In genomic region chr4:154592562-154592961, GRCm38 (mm10) we compare ENCODE assay signal across 18 mouse cellular contexts. TPM values are rescaled to one million over a fixed set of nuclear protein-coding genes. Genes with fewer than 3 reads are reported as not detected.
DNase-seq lines count a peak whose midpoint lies in the region; ATAC-seq and TF ChIP-seq lines count a peak whose summit lies in the region.
"Had no signal": no experiment of that assay in that cellular context is flagged by ENCODE, and none has a peak within 500 bp of the region (broad histone marks: within the 10 kb centered on the region; RNA-seq: fewer than 3 reads in every experiment).

No protein-coding gene starts in this region.

- H3K27ac ChIP-seq in forebrain, embryonic 11.5 days (ENCODE audit: low read depth, low read length) = peak overlapping the region; percentile 31; the same call in 1 of the 2 replicates
- no peak overlapping the region; the same call in 1 of the 2 replicates for H3K27ac ChIP-seq in forebrain, embryonic 16.5 days (ENCODE audit: low read length)
- 0 out of 2 replicates have a peak overlapping the region, but pooled peaks have one; percentile 36 for H3K27ac ChIP-seq in hindbrain, embryonic 10.5 days
- H3K27ac ChIP-seq in hindbrain, embryonic 12.5 days = no peak overlapping the region
- peak overlapping the region; percentile 69 for H3K27ac ChIP-seq in liver, embryonic 12.5 days
- H3K27ac ChIP-seq in stomach, postnatal 0 days (replicated peaks) = peak overlapping the region; percentile 79
- H3K27ac ChIP-seq: kidney, postnatal 0 days; limb, embryonic 12.5 days had no signal

- ATAC-seq in forebrain, embryonic 11.5 days (replicated peaks; ENCODE audit: low FRiP score) = no peak
- ATAC-seq in forebrain, embryonic 16.5 days = no peak
- no peak for ATAC-seq in hindbrain, embryonic 12.5 days (ENCODE audit: low FRiP score)
- peak; percentile 56 for ATAC-seq in liver, embryonic 12.5 days
- ATAC-seq in stomach, postnatal 0 days (ENCODE audit: low FRiP score, low TSS enrichment) = peak; percentile 90
- ATAC-seq: inflammation-experienced regulatory T-cells, adult 6 months; lung, postnatal 0 days had no signal

- no peak overlapping the region for H3K4me3 ChIP-seq in forebrain, embryonic 11.5 days (ENCODE audit: low read depth, low read length)
- H3K4me3 ChIP-seq in forebrain, embryonic 16.5 days (replicated peaks; ENCODE audit: low read length) = no peak overlapping the region
- H3K4me3 ChIP-seq in hindbrain, embryonic 10.5 days = no peak overlapping the region
- H3K4me3 ChIP-seq in hindbrain, embryonic 12.5 days = no peak overlapping the region
- H3K4me3 ChIP-seq in liver, embryonic 12.5 days = no peak overlapping the region
- H3K4me3 ChIP-seq in stomach, postnatal 0 days (ENCODE audit: low read depth, low read length) = no peak overlapping the region
- H3K4me3 ChIP-seq: limb, embryonic 12.5 days; megakaryocyte, embryonic 14.5 days had no signal

- no peak for DNase-seq in forebrain, embryonic 11.5 days (ENCODE audit: low spot score)
- no peak for DNase-seq in hindbrain, embryonic 10.5 days (ENCODE audit: low spot score)
- DNase-seq in stomach, postnatal 0 days (ENCODE audit: low spot score) = peak; percentile 84
- no peak for DNase-seq in left cerebral cortex, adult 11 months (ENCODE audit: low spot score)
- DNase-seq in adrenal gland, adult 2 months = no peak
- DNase-seq: adrenal gland, postnatal 25 days; cerebellum, adult 9-11 months; gastrocnemius, postnatal 25 days; layer of hippocampus, postnatal 36 days; right cerebral cortex, postnatal 4 days had no signal

- no peak for TF ChIP-seq EP300 in stomach, postnatal 0 days (optimal IDR thresholded peaks at IDR 0.05)

- 62% methylated on average over 13 of the region's 13 CpGs for WGBS in forebrain, embryonic 11.5 days
- 57% methylated on average over 13 of the region's 13 CpGs for WGBS in forebrain, embryonic 16.5 days
- WGBS in hindbrain, embryonic 10.5 days = 72% methylated on average over 13 of the region's 13 CpGs
- WGBS in hindbrain, embryonic 12.5 days = 61% methylated on average over 13 of the region's 13 CpGs
- 66% methylated on average over 13 of the region's 13 CpGs for WGBS in liver, embryonic 12.5 days (ENCODE audit: insufficient replicate concordance)
- 43% methylated on average over 13 of the region's 13 CpGs for WGBS in stomach, postnatal 0 days

- peaks cover 61% of the 10 kb centered on the region for H3K4me1 ChIP-seq in forebrain, embryonic 11.5 days (replicated peaks; ENCODE audit: control insufficient read depth, insufficient read depth, low read length)
- H3K4me1 ChIP-seq in forebrain, embryonic 16.5 days (replicated peaks; ENCODE audit: control insufficient read depth, insufficient read depth, low read length) = peaks cover 44% of the 10 kb centered on the region
- peaks cover 83% of the 10 kb centered on the region for H3K4me1 ChIP-seq in hindbrain, embryonic 10.5 days (replicated peaks)
- peaks cover 64% of the 10 kb centered on the region for H3K4me1 ChIP-seq in hindbrain, embryonic 12.5 days
- peaks cover 22% of the 10 kb centered on the region for H3K4me1 ChIP-seq in liver, embryonic 12.5 days
- peaks cover 2% of the 10 kb centered on the region; the same call in 1 of the 2 replicates for H3K4me1 ChIP-seq in stomach, postnatal 0 days (replicated peaks; ENCODE audit: control insufficient read depth, insufficient read depth)
- H3K4me1 ChIP-seq: megakaryocyte, embryonic 14.5 days had no signal

- H3K9me3 ChIP-seq in forebrain, embryonic 11.5 days (ENCODE audit: control insufficient read depth, low read length) = no peaks in the 10 kb centered on the region
- no peaks in the 10 kb centered on the region for H3K9me3 ChIP-seq in forebrain, embryonic 16.5 days (ENCODE audit: control insufficient read depth, low read length)
- no peaks in the 10 kb centered on the region for H3K9me3 ChIP-seq in hindbrain, embryonic 10.5 days
- H3K9me3 ChIP-seq in hindbrain, embryonic 12.5 days (replicated peaks) = no peaks in the 10 kb centered on the region
- H3K9me3 ChIP-seq in liver, embryonic 12.5 days (replicated peaks) = no peaks in the 10 kb centered on the region
- no peaks in the 10 kb centered on the region for H3K9me3 ChIP-seq in stomach, postnatal 0 days (ENCODE audit: control insufficient read depth, low read length)
- H3K9me3 ChIP-seq: limb, embryonic 12.5 days; megakaryocyte, embryonic 14.5 days had no signal

- H3K36me3 ChIP-seq in forebrain, embryonic 11.5 days (ENCODE audit: control insufficient read depth, insufficient read depth, low read length) = no peaks in the 10 kb centered on the region
- no peaks in the 10 kb centered on the region for H3K36me3 ChIP-seq in forebrain, embryonic 16.5 days (ENCODE audit: control insufficient read depth, insufficient read depth)
- H3K36me3 ChIP-seq in hindbrain, embryonic 10.5 days = no peaks in the 10 kb centered on the region
- H3K36me3 ChIP-seq in hindbrain, embryonic 12.5 days = no peaks in the 10 kb centered on the region
- H3K36me3 ChIP-seq in liver, embryonic 12.5 days = no peaks in the 10 kb centered on the region
- H3K36me3 ChIP-seq in stomach, postnatal 0 days (ENCODE audit: control insufficient read depth, insufficient read depth, low read length) = no peaks in the 10 kb centered on the region
- H3K36me3 ChIP-seq: limb, embryonic 12.5 days had no signal

- no peaks in the 10 kb centered on the region; the same call in 1 of the 2 replicates for H3K27me3 ChIP-seq in forebrain, embryonic 11.5 days (ENCODE audit: control insufficient read depth, insufficient read depth, low read length)
- no peaks in the 10 kb centered on the region for H3K27me3 ChIP-seq in forebrain, embryonic 16.5 days (replicated peaks; ENCODE audit: control insufficient read depth, insufficient read depth, low read length)
- H3K27me3 ChIP-seq in hindbrain, embryonic 10.5 days (ENCODE audit: insufficient read depth, poor library complexity, severe bottlenecking) = peaks cover 81% of the 10 kb centered on the region
- peaks cover 23% of the 10 kb centered on the region for H3K27me3 ChIP-seq in hindbrain, embryonic 12.5 days
- H3K27me3 ChIP-seq in liver, embryonic 12.5 days (replicated peaks) = peaks cover 32% of the 10 kb centered on the region
- H3K27me3 ChIP-seq in stomach, postnatal 0 days (ENCODE audit: control insufficient read depth, insufficient read depth, low read length) = no peaks in the 10 kb centered on the region
- H3K27me3 ChIP-seq: limb, embryonic 12.5 days had no signal

- H3K9ac ChIP-seq in forebrain, embryonic 11.5 days (ENCODE audit: low read length) = peak overlapping the region; percentile 24; the same call in 1 of the 2 replicates
- no peak overlapping the region for H3K9ac ChIP-seq in forebrain, embryonic 16.5 days (replicated peaks; ENCODE audit: low read depth, low read length)
- H3K9ac ChIP-seq in hindbrain, embryonic 12.5 days = no peak overlapping the region
- no peak overlapping the region for H3K9ac ChIP-seq in liver, embryonic 12.5 days
- no peak overlapping the region; the same call in 1 of the 2 replicates for H3K9ac ChIP-seq in stomach, postnatal 0 days (ENCODE audit: low read length)
- H3K9ac ChIP-seq: limb, embryonic 12.5 days had no signal

- H3K4me2 ChIP-seq in forebrain, embryonic 11.5 days (ENCODE audit: low read depth, low read length, severe bottlenecking) = no peak overlapping the region
- H3K4me2 ChIP-seq in forebrain, embryonic 16.5 days (ENCODE audit: low read length) = no peak overlapping the region
- H3K4me2 ChIP-seq in hindbrain, embryonic 12.5 days (replicated peaks) = no peak overlapping the region
- no peak overlapping the region for H3K4me2 ChIP-seq in liver, embryonic 12.5 days
- H3K4me2 ChIP-seq in stomach, postnatal 0 days (replicated peaks; ENCODE audit: low read depth) = no peak overlapping the region
- H3K4me2 ChIP-seq: limb, embryonic 12.5 days had no signal

- no peak for TF ChIP-seq CTCF in stomach, postnatal 0 days (IDR thresholded peaks at IDR 0.05; ENCODE audit: low read depth)

RNA-seq across cellular contexts. Expression of gene Prdm16, which starts 44.1 kb away (rescaled TPM):
- 44.7 and 49.3 TPM in 2 replicates for polyA plus RNA-seq in forebrain, embryonic 11.5 days (2014; fragmentation: Nextera tagmentation; extraction: Ambion mirVana)
- 29.8 and 35.0 TPM in 2 replicates for polyA plus RNA-seq in forebrain, embryonic 16.5 days (2015; fragmentation: Nextera tagmentation; extraction: Ambion mirVana)
- 15.3 and 23.5 TPM in 2 replicates for polyA plus RNA-seq in hindbrain, embryonic 10.5 days (2016; fragmentation: Nextera tagmentation; extraction: Ambion mirVana)
- polyA plus RNA-seq in hindbrain, embryonic 12.5 days (2016; fragmentation: Nextera tagmentation; extraction: Ambion mirVana) = 26.4 and 32.3 TPM in 2 replicates
- 2.4 and 2.7 TPM in 2 replicates for polyA plus RNA-seq in liver, embryonic 12.5 days (2016; fragmentation: Nextera tagmentation; extraction: Ambion mirVana)
- polyA plus RNA-seq in stomach, postnatal 0 days (2015; fragmentation: Nextera tagmentation; extraction: Ambion mirVana) = 15.6 and 18.5 TPM in 2 replicates
- total RNA-seq in adrenal gland, adult 2 months (2021) = 10 to 100 TPM in 1 of 2 experiments, 1 to 10 TPM in 1; 5.4 to 10.6 TPM
- 5.6 and 7.2 TPM in 2 replicates for polyA plus RNA-seq in adrenal gland, adult 2 months (2012; rRNA removed)

Comparison
In these comparisons a context has a peak if more than half of its experiments do, and no peak if none do; other contexts are left out.
1. H3K27ac ChIP-seq: peak in forebrain, embryonic 11.5 days (single experiment), hindbrain, embryonic 10.5 days (single experiment), liver, embryonic 12.5 days (single experiment) and stomach, postnatal 0 days (single experiment); none in forebrain, embryonic 16.5 days (single experiment) and hindbrain, embryonic 12.5 days (single experiment).
2. ATAC-seq: peak in liver, embryonic 12.5 days (single experiment) and stomach, postnatal 0 days (single experiment); none in forebrain, embryonic 11.5 days (single experiment), forebrain, embryonic 16.5 days (single experiment) and hindbrain, embryonic 12.5 days (single experiment).